8 mouse cellular contexts compared by ENCODE assay signal in the genomic region with DNA sequence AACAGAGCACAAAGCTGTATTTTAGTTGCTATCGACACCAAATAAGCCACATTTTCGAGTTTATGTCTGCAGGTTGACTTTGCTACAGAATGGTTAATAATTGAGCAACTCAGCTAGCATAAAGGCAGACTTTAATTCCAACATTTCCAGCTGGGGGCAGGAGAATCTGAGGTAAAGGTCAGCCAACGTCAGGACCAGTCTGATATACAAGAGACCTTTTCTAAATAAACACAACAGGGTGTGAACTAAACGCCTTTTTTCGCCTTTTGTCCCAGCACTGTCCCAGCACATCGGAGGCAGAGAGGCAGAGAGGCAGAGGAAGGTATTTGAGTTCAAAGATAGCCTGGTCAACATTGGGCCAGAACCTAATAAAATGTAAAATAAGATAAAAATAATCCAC. TPM values are rescaled to one million over a fixed set of nuclear protein-coding genes. Genes with fewer than 3 reads are reported as not detected.
A peak's percentile ranks its signal among the peaks of the same experiment; 100 is the strongest.
DNase-seq lines count a peak whose midpoint lies in the region; ATAC-seq and TF ChIP-seq lines count a peak whose summit lies in the region.

No protein-coding gene starts in this region.

- H3K27ac ChIP-seq in heart, embryonic 14.5 days (replicated peaks in 1 of 2; ENCODE audit: control insufficient read depth in 1 of 2, insufficient read depth in 1 of 2, low read depth in 2 of 2, low read length in 2 of 2): no peak overlapping the region
- no peak overlapping the region for H3K27ac ChIP-seq in forebrain, embryonic 12.5 days

- peak overlapping the region; percentile 5 for H3ac ChIP-seq in myocyte (ENCODE audit: control insufficient read depth, insufficient read length)

- H3K4me1 ChIP-seq in heart, embryonic 14.5 days (ENCODE audit: control insufficient read depth in 2 of 2, insufficient read depth in 2 of 2, low read length in 2 of 2): peaks cover 0 to 7% of the 10 kb centered on the region in 2 experiments; a peak in 1 of 4 replicates
- peaks cover 12% of the 10 kb centered on the region for H3K4me1 ChIP-seq in forebrain, embryonic 12.5 days

- TF ChIP-seq POLR2A in myocyte (IDR thresholded peaks at IDR 0.05; ENCODE audit: insufficient read length, low read depth): no peak

- peaks cover 20% of the 10 kb centered on the region for H3K79me2 ChIP-seq in myocyte (ENCODE audit: control insufficient read depth, insufficient read depth)

- no peak for ATAC-seq in heart, embryonic 14.5 days (ENCODE audit: insufficient number of reproducible peaks, insufficient read depth, low FRiP score, low read depth)
- no peak for ATAC-seq in forebrain, embryonic 12.5 days (ENCODE audit: low FRiP score)

- H3K4me2 ChIP-seq in heart, embryonic 14.5 days (ENCODE audit: low read length): peak overlapping the region; percentile 82
- peak overlapping the region; percentile 77 for H3K4me2 ChIP-seq in forebrain, embryonic 12.5 days
- H3K4me2 ChIP-seq in myocyte (ENCODE audit: low read depth): peak overlapping the region; percentile 69

- peak overlapping the region; percentile 86 for H3K9ac ChIP-seq in heart, embryonic 14.5 days (ENCODE audit: low read length)
- peak overlapping the region; percentile 77 for H3K9ac ChIP-seq in forebrain, embryonic 12.5 days

- H3K27me3 ChIP-seq in heart, embryonic 14.5 days (ENCODE audit: control insufficient read depth, insufficient read depth, low read length): no peaks in the 10 kb centered on the region
- H3K27me3 ChIP-seq in forebrain, embryonic 12.5 days: no peaks in the 10 kb centered on the region
- no peaks in the 10 kb centered on the region for H3K27me3 ChIP-seq in myocyte (ENCODE audit: control insufficient read depth, insufficient read depth, insufficient read length)

- WGBS in heart, embryonic 14.5 days: 22% methylated on average over 6 of the region's 6 CpGs
- WGBS in forebrain, embryonic 12.5 days: 20% methylated on average over 6 of the region's 6 CpGs

- intact Hi-C loops in heart, postnatal 14 days (cut with DNase I): loop anchor here (5.0 kb wide), 2 partner anchors 68 to 423 kb away; a partner anchor contains a TSS

- DNase-seq in heart, postnatal 14 days: no peak
- peak; percentile 34 for DNase-seq in kidney, postnatal 10 days
- no peak for DNase-seq in layer of hippocampus, adult 11-12 months (ENCODE audit: low spot score)
- no peak for DNase-seq in spleen, adult 12 weeks (ENCODE audit: low spot score)
- no peak for DNase-seq in thymus, adult 18-20 months

- no peaks in the 10 kb centered on the region for H3K9me3 ChIP-seq in heart, embryonic 14.5 days (ENCODE audit: control insufficient read depth, low read length)
- no peaks in the 10 kb centered on the region for H3K9me3 ChIP-seq in forebrain, embryonic 12.5 days

- H3K4me3 ChIP-seq in heart, embryonic 14.5 days (ENCODE audit: control insufficient read depth in 1 of 2, insufficient read depth in 1 of 2, low read depth in 1 of 2, low read length in 2 of 2): peak overlapping the region; percentile 72 to 86
- H3K4me3 ChIP-seq in forebrain, embryonic 12.5 days (replicated peaks): peak overlapping the region; percentile 89
- peak overlapping the region; percentile 64 for H3K4me3 ChIP-seq in myocyte

- peaks cover 31% of the 10 kb centered on the region for H3K36me3 ChIP-seq in heart, embryonic 14.5 days (ENCODE audit: control insufficient read depth, insufficient read depth, low read length)
- peaks cover 18% of the 10 kb centered on the region for H3K36me3 ChIP-seq in forebrain, embryonic 12.5 days (replicated peaks)
- no peaks in the 10 kb centered on the region for H3K36me3 ChIP-seq in myocyte (ENCODE audit: control insufficient read depth, insufficient read depth)

TF ChIP-seq in myocyte, 11 proteins besides CTCF, POLR2A, EP300 and RAD21:
- TF ChIP-seq MYOG (IDR thresholded peaks at IDR 0.05; ENCODE audit: control insufficient read depth in 1 of 3, insufficient read depth in 1 of 3, insufficient read length in 2 of 3, low read depth in 2 of 3) (no peak), POLR2AphosphoS2 (IDR thresholded peaks at IDR 0.05; ENCODE audit: insufficient read length, low read depth) (no peak), CEBPB (IDR thresholded peaks at IDR 0.05; ENCODE audit: insufficient read depth, poor library complexity, severe bottlenecking) (no peak), USF1 (IDR thresholded peaks at IDR 0.05; ENCODE audit: low read depth) (no peak), SRF (IDR thresholded peaks at IDR 0.05; ENCODE audit: control insufficient read depth, insufficient read length, low read depth) (no peak), REST (IDR thresholded peaks at IDR 0.05; ENCODE audit: insufficient read depth, insufficient read length) (no peak), MAX (IDR thresholded peaks at IDR 0.05; ENCODE audit: low read depth) (no peak)

RNA-seq across cellular contexts. Expression of a gene that starts 0.8 kb away (rescaled TPM):
- polyA plus RNA-seq in heart, embryonic 14.5 days (2014; fragmentation: Nextera tagmentation; extraction: Ambion mirVana): 136 and 137 TPM in 2 replicates
- total RNA-seq in heart, postnatal 14 days (2021): 1 to 10 TPM; 3.9 to 7.4 TPM
- polyA plus RNA-seq in forebrain, embryonic 12.5 days (2016; fragmentation: Nextera tagmentation; extraction: Ambion mirVana): 232 and 241 TPM in 2 replicates
- 16.3 TPM for polyA plus RNA-seq in myocyte (2012; fragmentation: generic; extraction: Trizol)

RNA-seq across cellular contexts. Expression of a gene that starts 5.7 kb away (rescaled TPM):
- polyA plus RNA-seq in heart, embryonic 14.5 days (2014; fragmentation: Nextera tagmentation; extraction: Ambion mirVana): not detected in 2 replicates
- not detected for total RNA-seq in heart, postnatal 14 days (2021)
- not detected in 2 replicates for polyA plus RNA-seq in forebrain, embryonic 12.5 days (2016; fragmentation: Nextera tagmentation; extraction: Ambion mirVana)
- not detected for polyA plus RNA-seq in myocyte (2012; fragmentation: generic; extraction: Trizol)
